Mouse (Mus musculus) T-helper 2 cell (primary cell): ENCODE measurements around the gene Lilrb4a.
"Not testable (repeated sequence)": the region's sequence is repeated elsewhere in the genome, so short reads cannot be mapped to it uniquely, and the experiment has no call there.

ENCODE experiments used
- in situ Hi-C: fragments of 300-600 bp; cut with MboI, MseI; formaldehyde crosslinking; loops from one replicate; pipeline ENCODE4 v1.15.1; 2025; ENCODE audit warnings: high pct_unique_total_duplicates

Gene Lilrb4a

GRCm38 (mm10) chr10:51490691-51491090 is at the start of gene Lilrb4a:
TSS of gene Lilrb4a (plus strand) at chr10:51490956.
- in situ Hi-C loops, result not testable (repeated sequence)

- in situ Hi-C loops, result no loop called here
Measured at GRCm38 (mm10) chr10:51451610-51452009, 39.1 kb upstream of the Lilrb4a start.

GRCm38 (mm10) chr10:51453616-51454298 is 37.0 kb upstream of the Lilrb4a start:
- in situ Hi-C loops, result no loop called here

GRCm38 (mm10) chr10:51454365-51454764 is 36.4 kb upstream of the Lilrb4a start:
- in situ Hi-C loops, result no loop called here

DNA sequence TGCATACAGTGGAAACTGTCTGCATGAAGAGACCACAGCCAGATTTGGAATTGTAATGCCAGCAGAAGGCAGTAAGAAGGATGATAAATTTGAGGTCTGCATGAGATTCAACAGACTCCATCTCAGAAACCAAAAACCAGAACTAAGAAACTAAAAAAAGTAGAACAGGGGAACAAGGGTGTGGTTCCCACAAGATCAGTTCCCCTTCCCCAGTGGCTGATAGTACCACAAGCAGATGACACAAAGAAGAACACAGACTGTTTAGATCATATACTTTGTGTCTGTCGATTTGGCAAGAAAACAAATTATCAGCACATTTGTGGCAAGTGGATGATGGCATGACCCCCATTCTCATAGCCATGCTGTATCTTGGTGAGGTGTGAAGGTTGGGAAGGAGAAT is 35.0 kb upstream of the Lilrb4a start:
- in situ Hi-C loops, result no loop called here

GRCm38 (mm10) chr10:51456369-51456768 is 34.4 kb upstream of the Lilrb4a start:
- in situ Hi-C loops, result no loop called here

GRCm38 (mm10) chr10:51463800-51464199 is 27.0 kb upstream of the Lilrb4a start:
- in situ Hi-C loops, result not testable (repeated sequence)

DNA sequence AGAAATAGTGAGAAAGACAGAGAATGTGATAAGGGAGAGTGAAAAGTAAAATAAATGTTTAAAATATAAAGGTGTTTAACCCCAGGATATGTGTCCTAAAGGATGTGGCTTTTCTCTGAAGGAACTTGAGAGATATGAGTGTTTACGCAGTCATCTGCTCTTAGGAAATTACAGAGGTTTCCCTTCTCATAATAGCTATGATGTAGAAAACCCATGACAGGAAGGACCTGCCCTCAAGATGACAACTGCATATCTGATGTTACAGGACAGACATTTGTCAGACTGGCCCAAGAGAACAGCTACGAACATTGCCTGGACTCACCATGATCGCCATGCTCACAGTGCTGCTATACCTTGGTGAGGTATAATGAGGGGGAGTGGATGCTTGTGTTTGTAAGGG is 10.4 kb upstream of the Lilrb4a start, which contains the start of the genes Gm49339 and Lilr4b:
Gm49339 (plus strand) TSS at position 216 of the 400 bp plus-strand sequence.
Lilr4b (plus strand) TSS at position 236 of the 400 bp plus-strand sequence.
- in situ Hi-C loops, result not testable (repeated sequence)

- in situ Hi-C loops, result loop anchor here (10.0 kb wide), 1 partner anchor 1545 kb away; no protein-coding TSS in a partner anchor
Measured at GRCm38 (mm10) chr10:51520021-51520420, 29.3 kb downstream of the Lilrb4a start.

DNA sequence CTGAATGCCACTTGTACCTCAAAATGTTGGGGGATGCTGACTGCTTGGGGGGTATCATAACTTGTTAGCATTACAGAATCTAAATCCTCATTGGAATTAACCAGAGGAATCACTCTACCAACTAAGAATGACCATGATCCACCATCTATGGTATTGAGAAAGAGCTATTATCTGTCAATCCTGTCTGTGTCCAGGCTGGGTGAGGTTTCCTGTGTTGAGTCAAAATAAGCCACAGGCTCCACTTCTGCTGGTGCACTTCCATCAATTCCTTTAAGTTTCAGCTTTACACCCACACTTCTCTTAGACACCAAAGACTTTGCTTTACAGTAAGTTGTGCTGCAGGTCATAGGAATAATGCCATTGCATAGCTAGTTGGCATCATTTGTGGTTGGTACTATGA is 30.7 kb downstream of the Lilrb4a start:
- in situ Hi-C loops, result loop anchor here (10.0 kb wide), 1 partner anchor 1543 kb away; no protein-coding TSS in a partner anchor

DNA sequence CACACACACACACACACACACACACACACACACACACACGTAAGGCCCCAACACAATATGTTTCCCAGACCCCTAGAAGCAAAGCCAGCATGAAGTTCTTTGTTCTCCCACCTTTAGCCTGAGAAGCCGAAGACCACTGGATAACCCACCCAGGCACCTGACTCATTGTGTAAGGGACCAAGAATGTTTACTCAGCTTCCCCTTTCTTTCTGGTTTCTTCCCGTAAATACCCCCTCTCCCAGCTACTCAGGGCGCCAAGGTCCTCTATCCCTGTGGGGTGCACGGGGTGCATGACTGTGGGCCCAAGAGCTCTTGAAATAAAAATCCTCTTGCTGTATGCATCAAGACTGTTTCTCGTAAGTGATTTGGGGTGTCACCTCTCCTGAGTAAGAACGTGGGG is 35.3 kb downstream of the Lilrb4a start:
- in situ Hi-C loops, result loop anchor here (10.0 kb wide), 1 partner anchor 1539 kb away; no protein-coding TSS in a partner anchor

DNA sequence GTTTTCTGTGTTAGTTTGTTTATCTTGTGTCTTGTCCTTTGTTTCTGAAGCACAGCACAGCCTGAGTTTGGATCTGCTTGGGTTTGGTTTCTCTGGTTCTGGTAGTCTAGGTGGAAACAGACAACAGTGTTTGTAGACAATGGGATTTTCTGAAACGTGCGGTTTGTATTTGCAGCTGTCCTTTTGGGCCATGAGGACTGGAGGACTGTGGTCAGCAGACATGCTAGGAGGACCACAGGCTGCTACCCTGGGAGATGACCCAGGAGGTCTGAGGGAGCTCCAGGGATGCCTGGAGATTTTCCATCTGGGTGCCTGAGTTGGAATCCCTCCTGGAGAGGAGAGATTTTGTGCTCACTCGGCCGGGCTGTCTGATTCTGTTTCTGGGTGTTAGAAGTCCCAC is 35.9 kb downstream of the Lilrb4a start:
- in situ Hi-C loops, result loop anchor here (10.0 kb wide), 1 partner anchor 1538 kb away; no protein-coding TSS in a partner anchor

DNA sequence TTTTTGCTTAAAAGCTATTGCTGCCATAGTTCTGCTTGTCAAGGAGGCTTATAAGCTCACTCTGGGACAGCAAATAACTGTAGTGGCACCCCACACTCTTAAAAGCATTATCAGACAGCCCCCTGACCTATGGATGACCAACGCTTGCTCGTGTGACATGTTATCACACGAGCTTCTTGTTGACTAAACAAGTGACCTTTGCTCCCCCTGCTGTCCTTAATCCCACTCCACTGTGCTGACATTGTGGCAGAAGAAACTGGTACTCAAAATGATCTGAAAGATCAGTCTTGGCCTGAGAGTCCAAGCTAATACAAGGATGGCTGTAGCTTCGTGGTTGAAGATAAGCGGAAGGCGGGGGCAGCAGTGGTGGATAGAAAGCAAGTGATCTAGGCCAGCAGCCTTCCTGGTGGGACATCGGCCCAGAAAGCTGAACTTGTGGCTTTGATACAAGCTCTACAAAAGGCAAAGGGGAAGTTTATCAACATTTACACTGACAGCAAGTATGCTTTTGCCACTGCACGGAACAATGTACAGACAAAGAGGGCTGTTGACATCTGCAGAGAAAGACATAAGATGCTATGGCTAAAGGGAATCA is 38.2 kb downstream of the Lilrb4a start:
- in situ Hi-C loops, result loop anchor here (10.0 kb wide), 1 partner anchor 1536 kb away; no protein-coding TSS in a partner anchor

GRCm38 (mm10) chr10:51529497-51529896 is 38.7 kb downstream of the Lilrb4a start:
- in situ Hi-C loops, result loop anchor here (10.0 kb wide), 1 partner anchor 1535 kb away; no protein-coding TSS in a partner anchor

GRCm38 (mm10) chr10:51530813-51531212 is 40.1 kb downstream of the Lilrb4a start:
- in situ Hi-C loops, result no loop called here
